Mouse (Mus musculus) erythroblast, embryonic 14.5 days (primary cell): Measurements from ENCODE around the gene Ppm1h.

Experiments used
- GATA1 ChIP-seq: IDR thresholded peaks from 2 replicates; pipeline ENCODE4 v1.6.1; 2012; ENCODE audit warnings: low read length, inconsistent platforms, mixed read lengths
- TAL1 ChIP-seq: IDR thresholded peaks from 3 replicates; pipeline ENCODE4 v1.6.1; 2012; ENCODE audit warnings: low read length, inconsistent platforms, mixed read lengths

GRCm38 (mm10) chr10:122681085-122681408 lies 2.5 kb downstream of the Ppm1h start:
- TF ChIP-seq GATA1, result no peak
- no peak for TF ChIP-seq TAL1
